Mouse (Mus musculus): ENCODE measurements around the gene Myo16.

Gene Myo16

GRCm38 (mm10) chr8:10307345-10307744 is 153.6 kb downstream of the Myo16 start:
- DNase-seq, result no peak

- DNase-seq, result peak; percentile 43
These were observed 154.2 kb downstream of the Myo16 start for GRCm38 (mm10) chr8:10307770-10308476.

GRCm38 (mm10) chr8:10310470-10310869 is 156.8 kb downstream of the Myo16 start:
- peak; percentile 29 for DNase-seq

GRCm38 (mm10) chr8:10312316-10312715 is 158.6 kb downstream of the Myo16 start:
- DNase-seq, result peak; percentile 55

- peak; percentile 70 for DNase-seq
These were observed 162.5 kb downstream of the Myo16 start for GRCm38 (mm10) chr8:10316201-10316600.

GRCm38 (mm10) chr8:10318103-10318502 is 164.4 kb downstream of the Myo16 start:
- DNase-seq, result peak; percentile 48

GRCm38 (mm10) chr8:10350451-10350850 is 196.7 kb downstream of the Myo16 start:
- DNase-seq, result no peak

GRCm38 (mm10) chr8:10358711-10359110 is 205.0 kb downstream of the Myo16 start:
- DNase-seq, result no peak

GRCm38 (mm10) chr8:10362949-10363348 is 209.2 kb downstream of the Myo16 start:
- no peak for DNase-seq

GRCm38 (mm10) chr8:10363654-10364406 is 210.1 kb downstream of the Myo16 start:
- DNase-seq, result no peak

- no peak for DNase-seq
These were observed 212.4 kb downstream of the Myo16 start for GRCm38 (mm10) chr8:10366141-10366540.

GRCm38 (mm10) chr8:10372571-10372970 is 218.9 kb downstream of the Myo16 start:
- DNase-seq, result no peak

GRCm38 (mm10) chr8:10387143-10387542 is 233.4 kb downstream of the Myo16 start:
- peak; percentile 92 for DNase-seq

- peak; percentile 16 for DNase-seq
These were observed 237.5 kb downstream of the Myo16 start for GRCm38 (mm10) chr8:10391096-10391683.

- DNase-seq, result peak; percentile 64
These were observed 238.2 kb downstream of the Myo16 start for GRCm38 (mm10) chr8:10391913-10392312.

- peak; percentile 37 for DNase-seq
These were observed 240.8 kb downstream of the Myo16 start for GRCm38 (mm10) chr8:10394506-10394905.

- DNase-seq, result peak; percentile 70
These were observed 241.4 kb downstream of the Myo16 start for GRCm38 (mm10) chr8:10395146-10395545.

GRCm38 (mm10) chr8:10402606-10403005 is 248.9 kb downstream of the Myo16 start:
- peak; percentile 30 for DNase-seq

- peak; percentile 89 for DNase-seq
These were observed 251.8 kb downstream of the Myo16 start for GRCm38 (mm10) chr8:10405469-10405868.

GRCm38 (mm10) chr8:10409043-10409442 is 255.3 kb downstream of the Myo16 start:
- peak; percentile 80 for DNase-seq

GRCm38 (mm10) chr8:10411511-10411910 is 257.8 kb downstream of the Myo16 start:
- peak; percentile 55 for DNase-seq

- peak; percentile 80 for DNase-seq
These were observed 260.2 kb downstream of the Myo16 start for GRCm38 (mm10) chr8:10413881-10414280.

- peak; percentile 86 for DNase-seq
These were observed 261.0 kb downstream of the Myo16 start for GRCm38 (mm10) chr8:10414684-10415212.

GRCm38 (mm10) chr8:10415288-10415687 is 261.6 kb downstream of the Myo16 start:
- DNase-seq, result peak; percentile 40
